Mouse (Mus musculus): Measurements from ENCODE around the gene Katnb1. TPM values are rescaled to one million over a fixed set of nuclear protein-coding genes. Genes with fewer than 3 reads are reported as not detected.
A peak's percentile ranks its signal among the peaks of the same experiment; 100 is the strongest.

Gene Katnb1
- polyA plus RNA-seq, 1 experiment from 2014 or later: 14.8 TPM

GRCm38 (mm10) chr8:95140555-95140954, 59.6 kb downstream of the Katnb1 start:
- Histone ChIP-seq H3K4me3 (replicated peaks) (no peak overlapping the region), H3K9me3 (replicated peaks) (no peaks in the 10 kb centered on the region), H3K9ac (no peak overlapping the region), H3K4me1 (replicated peaks) (peaks cover 49% of the 10 kb centered on the region), H3K27me3 (peaks cover 68% of the 10 kb centered on the region), H3K27ac (no peak overlapping the region), H3K36me3 (no peaks in the 10 kb centered on the region), H3K4me2 (peak overlapping the region; percentile 66; the same call in 1 of the 2 replicates)
- no peak for DNase-seq
- no peak for ATAC-seq (ENCODE audit: low read depth)
- WGBS (ENCODE audit: insufficient replicate concordance): 22% methylated on average over 5 of the region's 5 CpGs

GRCm38 (mm10) chr8:95141026-95141425, 60.0 kb downstream of the Katnb1 start:
- no peaks in the 10 kb centered on the region for H3K9me3 ChIP-seq (replicated peaks)
- no peak overlapping the region for H3K9ac ChIP-seq
- H3K27ac ChIP-seq: no peak overlapping the region
- H3K4me3 ChIP-seq (replicated peaks): no peak overlapping the region
- ATAC-seq (ENCODE audit: low read depth): no peak
- no peaks in the 10 kb centered on the region for H3K36me3 ChIP-seq
- peak overlapping the region; percentile 66 for H3K4me2 ChIP-seq
- peaks cover 47% of the 10 kb centered on the region for H3K4me1 ChIP-seq (replicated peaks)
- 38% methylated on average over 1 of the region's 1 CpGs for WGBS (ENCODE audit: insufficient replicate concordance)
- DNase-seq: no peak
- H3K27me3 ChIP-seq: peaks cover 68% of the 10 kb centered on the region

DNA sequence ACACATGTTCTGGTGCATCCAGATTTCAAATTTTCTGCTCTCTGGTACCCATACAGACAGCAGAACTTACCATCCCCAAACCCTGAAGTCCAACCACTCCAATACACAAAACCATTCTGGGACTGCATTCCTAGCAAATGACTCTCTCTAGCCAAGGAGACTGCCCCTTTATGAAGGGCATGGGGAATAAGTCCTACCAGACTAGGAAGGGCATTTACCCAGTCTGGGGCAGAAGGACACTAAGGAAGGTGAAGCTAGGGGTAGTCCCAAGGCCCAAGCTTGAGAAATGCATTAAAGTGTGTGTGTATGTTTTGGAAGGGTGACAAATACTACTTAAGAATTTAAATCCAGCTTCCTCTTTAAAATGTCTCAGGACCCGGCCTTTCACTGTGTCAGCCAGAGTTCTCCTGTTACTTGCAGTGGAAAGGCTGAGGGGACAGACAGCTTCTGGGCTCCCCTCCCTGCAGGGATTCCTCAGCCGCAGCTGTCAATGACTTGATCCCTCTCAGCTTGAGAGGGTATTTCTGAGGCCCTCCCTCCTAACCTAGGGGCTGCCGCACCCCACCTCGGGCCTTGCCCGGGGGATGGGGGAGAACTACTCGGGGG, 60.6 kb downstream of the Katnb1 start:
- Histone ChIP-seq H3K4me1 (replicated peaks) (peaks cover 49% of the 10 kb centered on the region), H3K27ac (no peak overlapping the region; the same call in 1 of the 2 replicates), H3K9ac (peak overlapping the region; percentile 70), H3K27me3 (peaks cover 65% of the 10 kb centered on the region), H3K9me3 (replicated peaks) (no peaks in the 10 kb centered on the region), H3K36me3 (no peaks in the 10 kb centered on the region), H3K4me3 (replicated peaks) (peak overlapping the region; percentile 61), H3K4me2 (peak overlapping the region; percentile 66)
- WGBS (ENCODE audit: insufficient replicate concordance): 4% methylated on average over 6 of the region's 6 CpGs
- DNase-seq (no peak), ATAC-seq (ENCODE audit: low read depth) (no peak)

- peaks cover 47% of the 10 kb centered on the region for H3K4me1 ChIP-seq (replicated peaks)
- no peak overlapping the region; the same call in none of the 2 replicates for H3K27ac ChIP-seq
- ATAC-seq (ENCODE audit: low read depth) (peak; percentile 18), DNase-seq (no peak)
- H3K9me3 ChIP-seq (replicated peaks): no peaks in the 10 kb centered on the region
- H3K4me3 ChIP-seq (replicated peaks): peak overlapping the region; percentile 61
- 1% methylated on average over 60 of the region's 66 CpGs for WGBS (ENCODE audit: insufficient replicate concordance)
- H3K4me2 ChIP-seq: peak overlapping the region; percentile 66
- H3K27me3 ChIP-seq: peaks cover 59% of the 10 kb centered on the region
- H3K9ac ChIP-seq: peak overlapping the region; percentile 70
- H3K36me3 ChIP-seq: no peaks in the 10 kb centered on the region
Measured at GRCm38 (mm10) chr8:95142075-95142831, 61.3 kb downstream of the Katnb1 start.

GRCm38 (mm10) chr8:95142985-95143804, 62.2 kb downstream of the Katnb1 start:
- Histone ChIP-seq H3K9ac (no peak overlapping the region), H3K27ac (0 out of 2 replicates have a peak overlapping the region, but pooled peaks have one; percentile 47), H3K36me3 (no peaks in the 10 kb centered on the region), H3K4me1 (replicated peaks) (peaks cover 39% of the 10 kb centered on the region), H3K27me3 (peaks cover 49% of the 10 kb centered on the region), H3K9me3 (replicated peaks) (no peaks in the 10 kb centered on the region), H3K4me2 (peak overlapping the region; percentile 66), H3K4me3 (replicated peaks) (no peak overlapping the region)
- no peak for DNase-seq
- no peak for ATAC-seq (ENCODE audit: low read depth)
- WGBS (ENCODE audit: insufficient replicate concordance): 35% methylated on average over 17 of the region's 17 CpGs

DNA sequence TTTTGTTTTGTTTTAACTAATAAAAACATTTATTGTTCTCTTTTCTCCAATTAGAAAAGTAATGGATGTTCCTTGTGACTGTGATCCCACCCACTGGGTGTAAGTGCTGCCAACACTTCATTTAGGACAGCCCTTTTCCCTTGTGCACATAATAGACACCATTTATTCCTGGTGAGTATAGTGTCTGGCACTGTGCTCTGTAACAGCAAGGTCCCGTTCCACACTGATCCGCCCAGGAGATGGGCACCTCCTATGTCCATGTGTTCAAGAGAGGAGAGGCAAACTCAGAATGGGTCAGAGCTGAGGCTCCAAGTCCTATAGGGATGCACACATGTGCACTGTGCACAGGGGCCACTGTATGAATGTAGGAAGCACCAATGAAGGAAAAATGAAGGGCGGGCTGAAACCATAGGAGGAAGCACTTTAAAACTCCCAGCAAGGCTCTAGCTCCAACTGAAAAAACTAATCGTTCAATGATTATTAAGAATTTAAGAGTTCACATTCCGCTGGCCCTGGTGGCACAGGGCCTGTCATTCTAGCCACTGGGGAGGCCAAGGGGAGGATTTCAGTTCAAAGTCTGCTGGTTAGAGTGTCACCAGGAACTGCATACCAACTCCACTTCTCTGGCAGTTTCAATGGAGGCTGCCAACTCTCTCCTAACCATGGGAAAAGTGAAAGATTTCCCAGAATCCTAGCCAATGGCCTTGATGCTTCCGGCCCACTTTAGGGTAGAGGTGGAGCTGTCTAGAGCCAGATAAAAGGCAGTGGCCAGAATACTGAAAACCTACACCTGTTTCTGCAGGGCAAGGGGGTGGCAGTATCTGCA, 63.0 kb downstream of the Katnb1 start:
- Histone ChIP-seq H3K27me3 (peaks cover 41% of the 10 kb centered on the region), H3K9ac (no peak overlapping the region), H3K4me3 (replicated peaks) (no peak overlapping the region), H3K4me1 (replicated peaks) (peaks cover 37% of the 10 kb centered on the region), H3K4me2 (no peak overlapping the region), H3K9me3 (replicated peaks) (no peaks in the 10 kb centered on the region), H3K36me3 (no peaks in the 10 kb centered on the region), H3K27ac (no peak overlapping the region)
- no peak for ATAC-seq (ENCODE audit: low read depth)
- 62% methylated on average over 6 of the region's 6 CpGs for WGBS (ENCODE audit: insufficient replicate concordance)
- DNase-seq: no peak

- Histone ChIP-seq H3K4me1 (replicated peaks) (peaks cover 43% of the 10 kb centered on the region), H3K27ac (no peak overlapping the region), H3K9ac (no peak overlapping the region), H3K4me2 (no peak overlapping the region), H3K27me3 (peaks cover 41% of the 10 kb centered on the region), H3K4me3 (replicated peaks) (no peak overlapping the region), H3K9me3 (replicated peaks) (no peaks in the 10 kb centered on the region), H3K36me3 (no peaks in the 10 kb centered on the region)
- no peak for ATAC-seq (ENCODE audit: low read depth)
- DNase-seq: no peak
- 36% methylated on average over 2 of the region's 2 CpGs for WGBS (ENCODE audit: insufficient replicate concordance)
Measured at GRCm38 (mm10) chr8:95144631-95145015, 63.6 kb downstream of the Katnb1 start.

DNA sequence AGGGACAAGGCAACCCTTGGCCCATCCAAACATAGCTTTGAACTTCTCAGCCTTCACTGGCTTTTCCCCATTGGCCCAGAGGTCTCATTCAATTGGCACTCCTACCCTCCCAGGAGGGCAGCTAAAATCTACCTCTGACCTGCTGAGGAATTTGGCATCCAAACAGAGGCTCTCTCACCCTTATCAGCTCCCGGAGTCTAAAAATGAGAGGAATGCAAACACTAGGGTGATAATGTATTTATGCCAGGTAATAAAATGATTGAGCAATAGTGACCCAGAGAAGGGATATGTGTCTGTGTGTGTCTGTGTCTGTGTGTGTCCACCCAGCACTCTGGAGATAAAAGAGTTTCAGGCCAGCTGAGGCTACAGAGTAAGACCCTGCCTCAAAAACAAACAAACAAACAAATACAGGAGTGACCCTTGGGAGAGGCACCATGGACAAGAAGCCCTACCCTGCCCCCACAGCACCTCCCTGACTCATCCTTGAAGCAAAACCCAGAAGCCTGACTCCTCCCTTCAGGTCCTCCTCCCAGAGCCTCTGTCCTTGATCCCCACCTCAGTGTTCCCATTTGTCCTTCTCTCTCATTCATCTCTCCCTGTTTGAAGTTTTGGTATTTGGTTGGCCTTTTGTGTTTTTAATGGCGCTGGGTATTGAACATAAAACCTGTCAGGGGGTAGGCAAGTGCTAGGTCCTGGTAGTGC, 65.2 kb downstream of the Katnb1 start:
- ATAC-seq (ENCODE audit: low read depth) (no peak), DNase-seq (no peak)
- WGBS (ENCODE audit: insufficient replicate concordance): 61% methylated on average over 2 of the region's 2 CpGs
- Histone ChIP-seq H3K4me2 (no peak overlapping the region), H3K9me3 (replicated peaks) (no peaks in the 10 kb centered on the region), H3K9ac (no peak overlapping the region), H3K36me3 (no peaks in the 10 kb centered on the region), H3K27me3 (peaks cover 29% of the 10 kb centered on the region), H3K4me1 (replicated peaks) (peaks cover 33% of the 10 kb centered on the region), H3K27ac (no peak overlapping the region), H3K4me3 (replicated peaks) (no peak overlapping the region)

GRCm38 (mm10) chr8:95146846-95147245, 65.9 kb downstream of the Katnb1 start:
- DNase-seq (no peak), ATAC-seq (ENCODE audit: low read depth) (no peak)
- H3K36me3 ChIP-seq: no peaks in the 10 kb centered on the region
- H3K9ac ChIP-seq: no peak overlapping the region
- H3K4me2 ChIP-seq: no peak overlapping the region
- peaks cover 23% of the 10 kb centered on the region for H3K27me3 ChIP-seq
- no peak overlapping the region for H3K4me3 ChIP-seq (replicated peaks)
- WGBS (ENCODE audit: insufficient replicate concordance): 66% methylated on average over 5 of the region's 5 CpGs
- H3K27ac ChIP-seq: no peak overlapping the region
- H3K9me3 ChIP-seq (replicated peaks): no peaks in the 10 kb centered on the region
- H3K4me1 ChIP-seq (replicated peaks): peaks cover 30% of the 10 kb centered on the region

DNA sequence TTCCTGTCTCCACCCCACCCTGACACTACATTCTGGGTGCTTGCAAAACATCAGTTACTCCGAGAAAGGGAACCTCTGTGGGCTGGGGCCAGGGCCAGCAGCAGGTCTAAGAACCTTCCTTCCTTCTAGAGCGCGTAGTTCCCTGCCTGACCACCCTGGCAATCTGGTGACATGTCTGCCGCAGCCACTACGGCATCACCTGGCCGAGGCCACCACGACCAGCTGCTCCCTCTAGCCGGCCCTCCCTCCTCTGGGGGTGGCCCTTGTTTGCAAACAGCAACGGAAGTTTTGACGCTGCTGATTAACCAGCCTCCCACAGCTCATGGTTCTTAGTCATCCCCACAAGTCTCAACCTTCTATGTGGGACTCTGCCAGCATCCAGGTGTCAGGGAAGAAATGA, 68.4 kb downstream of the Katnb1 start:
- no peak overlapping the region for H3K4me2 ChIP-seq
- no peaks in the 10 kb centered on the region for H3K27me3 ChIP-seq
- no peaks in the 10 kb centered on the region for H3K9me3 ChIP-seq (replicated peaks)
- ATAC-seq (ENCODE audit: low read depth) (no peak), DNase-seq (no peak)
- H3K36me3 ChIP-seq: no peaks in the 10 kb centered on the region
- H3K27ac ChIP-seq: no peak overlapping the region
- H3K4me3 ChIP-seq (replicated peaks): no peak overlapping the region
- H3K4me1 ChIP-seq (replicated peaks): peaks cover 21% of the 10 kb centered on the region
- H3K9ac ChIP-seq: no peak overlapping the region
- 8% methylated on average over 10 of the region's 10 CpGs for WGBS (ENCODE audit: insufficient replicate concordance)

All from liver, embryonic 13.5 days (tissue).